Mouse (Mus musculus): ENCODE data around the gene Asb5.

- TF ChIP-seq CTCF (IDR thresholded peaks at IDR 0.05; ENCODE audit: low read depth, low read length) (no peak), POLR2A (IDR thresholded peaks at IDR 0.05; ENCODE audit: extremely low read depth, insufficient read depth, low read length) (no peak)
Measured at GRCm38 (mm10) chr8:54541331-54541730, 12.0 kb downstream of the Asb5 start.

All from liver, adult 2 months (tissue).